Mouse (Mus musculus): ENCODE data around the gene Elovl7. TPM values are rescaled to one million over a fixed set of nuclear protein-coding genes. Genes with fewer than 3 reads are reported as not detected.

The Elovl7 gene
- polyA plus RNA-seq (2016; fragmentation: Nextera tagmentation; extraction: Ambion mirVana): 0.90 and 0.95 TPM in 2 replicates

GRCm38 (mm10) chr13:108214081-108214484, at the start of gene Elovl7:
Gene Elovl7 (plus strand): TSS chr13:108214404.
- Histone ChIP-seq H3K36me3 (no peaks in the 10 kb centered on the region), H3K4me1 (peaks cover 17% of the 10 kb centered on the region), H3K4me3 (peak within 1 kb of the TSS; percentile 83), H3K9me3 (replicated peaks) (no peaks in the 10 kb centered on the region), H3K27ac (peak within 1 kb of the TSS; percentile 77), H3K27me3 (ENCODE audit: low read depth, poor library complexity, severe bottlenecking) (peaks cover 75% of the 10 kb centered on the region)
- peak; percentile 78 for DNase-seq (ENCODE audit: low spot score)
- under 1% methylated on average over 40 of the region's 40 CpGs for WGBS

- 93% methylated on average over 3 of the region's 3 CpGs for WGBS
Observed at GRCm38 (mm10) chr13:108164621-108165020, 49.6 kb upstream of the Elovl7 start.

DNA sequence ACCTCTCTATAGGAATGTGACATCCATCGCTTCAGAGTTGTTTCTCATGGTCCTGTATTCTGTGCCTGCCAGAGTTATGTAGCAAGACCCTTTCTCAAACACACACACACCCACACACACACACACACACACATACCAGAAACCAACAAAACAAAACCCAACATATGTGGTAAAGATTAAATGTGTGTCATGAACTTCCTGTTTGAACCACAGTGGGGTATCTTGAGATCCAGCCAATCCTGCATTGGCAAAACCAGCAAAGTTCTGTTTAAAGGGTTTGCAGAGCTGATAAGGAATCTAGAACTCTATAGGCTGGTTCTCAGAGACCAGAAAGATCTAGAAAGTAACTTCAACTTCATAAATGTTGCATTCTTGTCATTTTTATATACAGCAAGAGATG, 44.2 kb upstream of the Elovl7 start:
- WGBS: 100% methylated on average over 1 of the region's 1 CpGs
- H3K9me3 ChIP-seq (replicated peaks): no peaks in the 10 kb centered on the region
- no peak for DNase-seq (ENCODE audit: low spot score)
- no peak overlapping the region for H3K4me3 ChIP-seq
- H3K4me1 ChIP-seq: no peaks in the 10 kb centered on the region
- H3K27me3 ChIP-seq (ENCODE audit: low read depth, poor library complexity, severe bottlenecking): no peaks in the 10 kb centered on the region
- H3K36me3 ChIP-seq: peaks cover 57% of the 10 kb centered on the region
- no peak overlapping the region for H3K27ac ChIP-seq

More at GRCm38 (mm10) chr13:108164621-108165020, 49.6 kb upstream of the Elovl7 start:
- H3K36me3 ChIP-seq: peaks cover 30% of the 10 kb centered on the region
- H3K9me3 ChIP-seq (replicated peaks): no peaks in the 10 kb centered on the region
- H3K27ac ChIP-seq: no peak overlapping the region
- peaks cover 2% of the 10 kb centered on the region for H3K4me1 ChIP-seq
- H3K4me3 ChIP-seq: no peak overlapping the region
- no peaks in the 10 kb centered on the region for H3K27me3 ChIP-seq (ENCODE audit: low read depth, poor library complexity, severe bottlenecking)
- no peak for DNase-seq (ENCODE audit: low spot score)

DNA sequence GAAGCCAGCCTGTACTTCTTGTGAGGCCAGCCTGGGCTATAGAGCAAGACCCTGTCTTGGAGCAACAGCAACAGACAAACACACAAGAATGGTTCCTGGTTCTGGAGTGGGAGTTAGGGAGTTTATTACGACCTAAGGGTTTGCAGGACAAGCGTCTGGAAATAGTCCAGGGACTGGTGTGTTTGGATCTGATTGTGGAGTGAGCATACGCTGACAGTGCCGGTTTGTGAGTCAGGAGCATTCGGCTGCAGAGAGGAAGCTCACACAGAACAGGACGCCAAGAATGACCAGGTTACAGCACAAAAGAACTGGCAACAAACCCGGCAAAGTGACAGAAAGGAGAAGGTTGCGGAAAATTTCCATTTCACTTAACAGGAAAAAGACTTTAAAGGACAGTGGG, 43.7 kb upstream of the Elovl7 start:
- H3K27ac ChIP-seq: no peak overlapping the region
- 89% methylated on average over 8 of the region's 8 CpGs for WGBS
- no peak for DNase-seq (ENCODE audit: low spot score)
- H3K4me3 ChIP-seq: no peak overlapping the region
- no peaks in the 10 kb centered on the region for H3K9me3 ChIP-seq (replicated peaks)
- peaks cover 62% of the 10 kb centered on the region for H3K36me3 ChIP-seq
- no peaks in the 10 kb centered on the region for H3K4me1 ChIP-seq
- H3K27me3 ChIP-seq (ENCODE audit: low read depth, poor library complexity, severe bottlenecking): no peaks in the 10 kb centered on the region

- H3K4me1 ChIP-seq: no peaks in the 10 kb centered on the region
- peaks cover 80% of the 10 kb centered on the region for H3K36me3 ChIP-seq
- 91% methylated on average over 8 of the region's 8 CpGs for WGBS
- no peak overlapping the region for H3K4me3 ChIP-seq
- DNase-seq (ENCODE audit: low spot score): no peak
- no peaks in the 10 kb centered on the region for H3K9me3 ChIP-seq (replicated peaks)
- H3K27me3 ChIP-seq (ENCODE audit: low read depth, poor library complexity, severe bottlenecking): no peaks in the 10 kb centered on the region
- no peak overlapping the region for H3K27ac ChIP-seq
Observed at GRCm38 (mm10) chr13:108179618-108180017, 34.6 kb upstream of the Elovl7 start.

DNA sequence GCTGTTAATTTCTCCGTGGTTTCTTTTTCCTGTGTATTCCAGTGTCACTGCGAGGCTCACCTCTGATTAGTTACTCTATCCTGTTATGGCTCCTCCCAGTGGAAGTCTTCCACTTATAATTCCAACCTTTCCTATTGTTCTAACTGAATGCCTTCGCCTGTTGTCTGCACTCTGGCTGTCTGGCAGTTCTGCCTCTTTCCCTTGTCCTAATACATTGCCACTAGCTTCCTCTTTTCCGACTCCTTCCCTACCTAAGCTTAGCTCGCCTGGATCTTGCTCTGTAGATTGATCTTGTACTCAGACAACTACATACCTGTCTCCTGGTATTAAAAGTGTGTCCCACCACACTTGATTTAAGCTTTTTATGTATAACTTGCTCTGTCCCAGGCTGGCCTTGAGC, 33.4 kb upstream of the Elovl7 start:
- DNase-seq (ENCODE audit: low spot score): no peak
- Histone ChIP-seq H3K27ac (no peak overlapping the region), H3K9me3 (replicated peaks) (no peaks in the 10 kb centered on the region), H3K27me3 (ENCODE audit: low read depth, poor library complexity, severe bottlenecking) (no peaks in the 10 kb centered on the region), H3K4me1 (no peaks in the 10 kb centered on the region), H3K36me3 (peaks cover 80% of the 10 kb centered on the region), H3K4me3 (no peak overlapping the region)
- WGBS: 90% methylated on average over 5 of the region's 5 CpGs

- DNase-seq (ENCODE audit: low spot score): no peak
- Histone ChIP-seq H3K27me3 (ENCODE audit: low read depth, poor library complexity, severe bottlenecking) (no peaks in the 10 kb centered on the region), H3K9me3 (replicated peaks) (no peaks in the 10 kb centered on the region), H3K36me3 (peaks cover 74% of the 10 kb centered on the region), H3K4me3 (no peak overlapping the region), H3K4me1 (no peaks in the 10 kb centered on the region), H3K27ac (no peak overlapping the region)
Observed at GRCm38 (mm10) chr13:108184743-108185255, 29.4 kb upstream of the Elovl7 start.

DNA sequence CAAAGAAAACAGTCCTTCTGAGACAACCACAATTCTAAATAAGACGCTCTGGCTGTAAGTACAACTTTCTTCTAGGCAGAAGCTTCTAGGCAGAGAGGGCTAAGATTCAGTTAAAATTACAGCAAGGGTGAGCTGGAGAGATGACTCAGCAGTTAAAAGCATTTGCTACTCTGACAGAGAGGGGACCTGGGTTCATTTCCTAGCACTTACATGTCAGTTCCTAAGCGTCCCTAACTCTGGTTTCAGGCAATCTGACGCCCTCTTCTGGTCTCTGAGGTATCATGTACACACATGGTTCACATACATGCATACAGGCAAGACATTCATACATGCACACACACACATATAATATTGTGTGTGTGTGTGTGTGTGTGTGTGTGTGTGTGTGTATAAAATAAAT, 28.7 kb upstream of the Elovl7 start:
- no peak for DNase-seq (ENCODE audit: low spot score)
- H3K27me3 ChIP-seq (ENCODE audit: low read depth, poor library complexity, severe bottlenecking): no peaks in the 10 kb centered on the region
- no peak overlapping the region for H3K4me3 ChIP-seq
- H3K27ac ChIP-seq: no peak overlapping the region
- no peaks in the 10 kb centered on the region for H3K4me1 ChIP-seq
- WGBS: 93% methylated on average over 3 of the region's 3 CpGs
- H3K36me3 ChIP-seq: peaks cover 74% of the 10 kb centered on the region
- H3K9me3 ChIP-seq (replicated peaks): no peaks in the 10 kb centered on the region

DNA sequence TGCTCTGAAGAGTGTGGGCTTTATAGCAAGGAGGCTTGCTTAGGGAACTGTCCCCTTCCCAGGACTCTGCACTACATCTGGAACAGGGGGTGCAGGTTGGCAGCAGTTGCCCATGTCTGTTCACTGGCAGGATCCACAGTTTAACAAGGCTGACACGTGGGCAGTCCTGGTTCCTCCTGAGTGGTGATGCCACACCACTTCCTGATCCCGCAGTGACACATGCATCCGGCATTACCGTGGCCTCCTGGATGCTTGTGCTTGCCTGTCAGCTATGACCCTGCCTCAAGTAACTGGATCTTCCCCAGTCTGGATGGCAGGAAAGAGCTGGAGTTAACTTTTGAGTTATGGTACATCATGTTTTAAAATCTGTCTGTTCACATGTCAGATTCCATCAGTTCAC, 26.2 kb upstream of the Elovl7 start:
- Histone ChIP-seq H3K36me3 (peaks cover 49% of the 10 kb centered on the region), H3K4me3 (no peak overlapping the region), H3K27ac (no peak overlapping the region), H3K27me3 (ENCODE audit: low read depth, poor library complexity, severe bottlenecking) (no peaks in the 10 kb centered on the region), H3K4me1 (no peaks in the 10 kb centered on the region), H3K9me3 (replicated peaks) (no peaks in the 10 kb centered on the region)
- WGBS: 94% methylated on average over 4 of the region's 4 CpGs
- DNase-seq (ENCODE audit: low spot score): no peak

DNA sequence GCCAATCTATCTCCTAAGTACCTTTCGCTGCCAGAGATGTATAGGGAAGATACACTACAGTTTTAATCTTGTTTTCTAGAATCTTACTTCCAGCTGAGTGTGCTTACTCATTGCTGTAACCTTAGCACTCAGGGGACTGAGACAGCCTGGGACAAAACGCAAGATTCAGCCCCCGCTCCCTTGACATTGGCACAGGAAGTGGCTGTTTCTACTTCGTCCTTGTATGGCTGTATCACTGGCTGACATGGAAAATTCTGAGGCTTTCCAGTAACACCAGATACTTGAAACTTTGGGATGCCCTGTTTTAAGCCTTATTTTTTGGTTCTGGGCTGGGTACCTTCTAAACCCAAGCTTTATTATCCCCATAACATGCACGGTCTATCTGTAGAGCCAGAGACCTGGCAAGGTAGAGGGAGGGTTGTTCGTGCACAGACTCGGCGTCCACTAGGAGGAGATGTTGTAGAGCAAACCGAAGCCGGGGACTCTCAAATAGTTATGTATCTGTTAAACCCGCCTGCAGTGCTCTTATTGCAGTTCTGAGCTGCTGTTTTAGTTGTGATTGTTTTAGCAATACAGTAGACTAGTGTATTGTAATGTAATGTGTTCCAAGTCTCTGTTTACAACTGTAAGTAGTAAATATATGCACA, 23.0 kb upstream of the Elovl7 start:
- H3K4me3 ChIP-seq: no peak overlapping the region
- H3K27ac ChIP-seq: no peak overlapping the region
- H3K9me3 ChIP-seq (replicated peaks): no peaks in the 10 kb centered on the region
- WGBS: 61% methylated on average over 11 of the region's 11 CpGs
- peaks cover 45% of the 10 kb centered on the region for H3K36me3 ChIP-seq
- peak; percentile 63 for DNase-seq (ENCODE audit: low spot score)
- no peaks in the 10 kb centered on the region for H3K27me3 ChIP-seq (ENCODE audit: low read depth, poor library complexity, severe bottlenecking)
- no peaks in the 10 kb centered on the region for H3K4me1 ChIP-seq

- Histone ChIP-seq H3K27me3 (ENCODE audit: low read depth, poor library complexity, severe bottlenecking) (no peaks in the 10 kb centered on the region), H3K9me3 (replicated peaks) (no peaks in the 10 kb centered on the region), H3K4me3 (no peak overlapping the region), H3K4me1 (no peaks in the 10 kb centered on the region), H3K27ac (no peak overlapping the region), H3K36me3 (peaks cover 27% of the 10 kb centered on the region)
- WGBS: 90% methylated on average over 6 of the region's 6 CpGs
- DNase-seq (ENCODE audit: low spot score): no peak
Observed at GRCm38 (mm10) chr13:108195474-108195873, 18.7 kb upstream of the Elovl7 start.

DNA sequence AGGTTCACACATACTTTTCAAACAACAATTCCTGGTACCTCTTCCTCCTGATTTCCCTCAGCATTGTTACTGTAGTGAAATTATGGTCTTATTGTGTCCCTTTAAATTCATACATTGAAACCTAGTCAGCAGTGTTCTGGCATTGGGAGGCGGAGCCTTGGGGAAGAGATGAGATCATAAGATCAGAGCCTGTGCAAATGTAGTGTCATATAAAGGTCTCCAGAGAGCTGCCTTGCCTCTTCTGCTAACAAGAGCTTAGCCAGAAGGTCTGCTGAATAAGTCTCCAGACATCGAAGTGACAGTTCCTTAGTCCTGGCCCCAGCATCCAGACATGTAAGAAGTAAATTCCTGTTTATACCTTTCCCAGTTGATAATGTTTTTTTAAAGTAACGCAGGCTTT, 9.3 kb upstream of the Elovl7 start:
- H3K36me3 ChIP-seq: no peaks in the 10 kb centered on the region
- no peak for DNase-seq (ENCODE audit: low spot score)
- no peaks in the 10 kb centered on the region for H3K27me3 ChIP-seq (ENCODE audit: low read depth, poor library complexity, severe bottlenecking)
- H3K27ac ChIP-seq: no peak overlapping the region
- H3K4me3 ChIP-seq: no peak overlapping the region
- no peaks in the 10 kb centered on the region for H3K4me1 ChIP-seq
- WGBS: 92% methylated on average over 3 of the region's 3 CpGs
- no peaks in the 10 kb centered on the region for H3K9me3 ChIP-seq (replicated peaks)

- Histone ChIP-seq H3K4me1 (no peaks in the 10 kb centered on the region), H3K4me3 (no peak overlapping the region), H3K27me3 (ENCODE audit: low read depth, poor library complexity, severe bottlenecking) (peaks cover 10% of the 10 kb centered on the region), H3K9me3 (replicated peaks) (no peaks in the 10 kb centered on the region), H3K27ac (no peak overlapping the region), H3K36me3 (no peaks in the 10 kb centered on the region)
- DNase-seq (ENCODE audit: low spot score): no peak
- WGBS: 97% methylated on average over 2 of the region's 2 CpGs
Observed at GRCm38 (mm10) chr13:108207447-108207846, 6.8 kb upstream of the Elovl7 start.

- 70% methylated on average over 5 of the region's 5 CpGs for WGBS
- no peak overlapping the region for H3K27ac ChIP-seq
- H3K4me1 ChIP-seq: no peaks in the 10 kb centered on the region
- DNase-seq (ENCODE audit: low spot score): no peak
- no peak overlapping the region for H3K4me3 ChIP-seq
- no peaks in the 10 kb centered on the region for H3K9me3 ChIP-seq (replicated peaks)
- no peaks in the 10 kb centered on the region for H3K36me3 ChIP-seq
- peaks cover 17% of the 10 kb centered on the region for H3K27me3 ChIP-seq (ENCODE audit: low read depth, poor library complexity, severe bottlenecking)
Observed at GRCm38 (mm10) chr13:108208090-108208489, 6.1 kb upstream of the Elovl7 start.
